Mouse (Mus musculus) left cerebral cortex, adult 2 months (tissue): ENCODE data around the gene Mars. TPM values are rescaled to one million over a fixed set of nuclear protein-coding genes. Genes with fewer than 3 reads are reported as not detected.

Source experiments
- DNase-seq, 2 experiments: peaks; one replicate each; pipeline ENCODE4 v3.0.0; 2021 to 2022; ENCODE audit warnings: low spot score in 2 of 2, mixed read lengths in 1 of 2; ENCODE audit errors: extremely low spot score in 1 of 2
- H3K27ac ChIP-seq: fragments of 200-600 bp; 2 replicates; pipeline ENCODE4 v1.8.1; 2022
- H3K4me3 ChIP-seq: fragments of 200-600 bp; 2 replicates; pipeline ENCODE4 v1.8.1; 2022
- CTCF ChIP-seq: fragments of 200-600 bp; IDR thresholded peaks from 2 replicates; pipeline ENCODE4 v1.8.1; 2022; ENCODE audit warnings: antibody characterized with exemption, mild to moderate bottlenecking, moderate library complexity
- intact Hi-C: fragments of 180-260 bp; cut with DNase I; formaldehyde crosslinking; loops from one replicate; pipeline ENCODE4 v1.15.1; 2025
- total RNA-seq, 2 experiments: library from RNA; stranded (reverse); gene quantifications; 2 replicates each; pipeline ENCODE4 v1.2.3; 2021

The Mars gene
- total RNA-seq, 2 experiments from 2014 or later = 55.3 to 61.5 TPM

DNA sequence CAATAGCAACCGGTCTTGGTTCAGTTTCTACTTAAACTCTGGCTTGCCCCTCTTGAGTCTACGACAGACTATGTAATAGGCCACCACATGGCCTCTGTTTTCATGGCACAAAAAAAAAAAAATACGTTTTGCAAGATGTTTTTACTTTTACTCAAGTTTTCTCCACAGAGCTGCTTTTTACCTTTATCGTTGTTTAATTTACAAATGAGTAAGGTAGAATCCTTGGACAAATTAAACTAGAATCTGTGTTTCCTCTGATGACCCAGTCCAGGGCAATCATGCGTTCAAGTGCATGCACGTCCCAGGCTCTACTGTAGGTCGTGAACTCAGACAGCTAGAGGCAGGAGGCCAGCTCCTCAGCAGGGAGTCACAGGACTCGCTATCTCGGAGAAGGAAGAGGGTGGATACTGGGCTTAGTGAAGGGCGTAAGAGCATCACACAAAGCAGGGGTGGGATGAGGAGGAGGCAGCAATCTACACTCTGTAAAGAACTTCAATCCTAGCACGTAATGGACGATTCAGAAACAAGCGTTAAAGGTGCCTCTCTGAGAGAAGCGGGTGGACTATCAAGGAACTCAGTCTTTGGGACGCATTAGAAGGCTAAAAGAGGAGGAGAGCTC is 21.9 kb downstream of the Mars start:
- intact Hi-C loops = loop anchor here (1.0 to 2.0 kb wide), 2 partner anchors 22 to 79 kb away; partner anchors contain the start of genes Mars and Pip4k2c
- peak overlapping the region; percentile 99 for H3K27ac ChIP-seq
- peak in 1 of 2 experiments; percentile 34 for DNase-seq
- TF ChIP-seq CTCF = no peak
- H3K4me3 ChIP-seq = peak overlapping the region; percentile 64

- peak within 1 kb of the TSS; percentile 99 for H3K27ac ChIP-seq
- H3K4me3 ChIP-seq = peak within 1 kb of the TSS; percentile 64
- intact Hi-C loops = loop anchor here (1.0 to 2.0 kb wide), 2 partner anchors 23 to 78 kb away; partner anchors contain the start of genes Dctn2 and Pip4k2c
- no peak for TF ChIP-seq CTCF
- peak; percentile 88 to 89 for DNase-seq
These were observed 22.6 kb downstream of the Mars start, which contains the start of gene Mbd6 for GRCm38 (mm10) chr10:127288800-127289572. Gene Mbd6, minus strand, starts transcription at chr10:127289018.

- no peak for TF ChIP-seq CTCF
- peak; percentile 30 to 42 for DNase-seq
- Histone ChIP-seq H3K4me3 (peak overlapping the region; percentile 64), H3K27ac (peak overlapping the region; percentile 99)
- intact Hi-C loops = loop anchor here (1.0 to 2.0 kb wide), 2 partner anchors 22 to 78 kb away; partner anchors contain the start of genes Dctn2 and Pip4k2c
These were observed 23.2 kb downstream of the Mars start for GRCm38 (mm10) chr10:127288328-127288799.

GRCm38 (mm10) chr10:127287936-127288293 is 23.7 kb downstream of the Mars start:
- intact Hi-C loops = loop anchor here (1.0 to 2.0 kb wide), 2 partner anchors 22 to 77 kb away; partner anchors contain the start of genes Dctn2 and Pip4k2c
- no peak for TF ChIP-seq CTCF

DNA sequence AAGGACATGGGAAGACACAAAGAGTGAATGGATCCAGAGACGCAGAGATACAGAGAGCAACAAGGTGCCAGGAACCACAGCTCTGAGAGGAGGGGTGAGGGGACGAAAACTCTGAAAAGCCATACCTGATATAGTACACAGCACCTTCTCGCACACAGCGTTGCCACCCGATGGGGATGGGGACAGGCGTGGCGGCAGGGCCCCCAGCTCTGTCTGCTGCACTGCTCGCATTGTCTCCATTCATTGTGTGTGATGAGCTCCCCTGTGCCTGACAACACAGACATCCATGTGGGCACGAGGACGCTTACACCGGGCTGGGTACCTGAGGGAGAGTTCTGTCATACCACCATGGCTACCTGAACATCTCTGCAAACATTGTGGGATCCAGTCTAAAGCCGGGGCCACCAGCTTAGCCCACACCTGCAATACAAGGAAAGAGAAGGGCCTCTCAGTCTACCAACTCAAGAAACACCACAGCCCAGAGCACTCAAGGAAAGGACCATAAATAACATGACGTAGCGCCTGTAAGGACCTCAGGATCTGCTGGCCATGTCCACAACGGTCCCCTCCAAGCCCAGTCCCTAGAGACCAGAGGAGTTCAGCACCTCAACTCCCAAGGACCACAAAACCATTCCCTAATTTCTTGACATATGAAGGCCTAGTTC is 24.2 kb downstream of the Mars start:
- intact Hi-C loops = no loop called here
- H3K27ac ChIP-seq = peak overlapping the region; percentile 99
- no peak for TF ChIP-seq CTCF

More at GRCm38 (mm10) chr10:127287936-127288293, 23.7 kb downstream of the Mars start:
- H3K4me3 ChIP-seq = peak overlapping the region; percentile 64
- no peak for DNase-seq
- peak overlapping the region; percentile 99 for H3K27ac ChIP-seq

DNA sequence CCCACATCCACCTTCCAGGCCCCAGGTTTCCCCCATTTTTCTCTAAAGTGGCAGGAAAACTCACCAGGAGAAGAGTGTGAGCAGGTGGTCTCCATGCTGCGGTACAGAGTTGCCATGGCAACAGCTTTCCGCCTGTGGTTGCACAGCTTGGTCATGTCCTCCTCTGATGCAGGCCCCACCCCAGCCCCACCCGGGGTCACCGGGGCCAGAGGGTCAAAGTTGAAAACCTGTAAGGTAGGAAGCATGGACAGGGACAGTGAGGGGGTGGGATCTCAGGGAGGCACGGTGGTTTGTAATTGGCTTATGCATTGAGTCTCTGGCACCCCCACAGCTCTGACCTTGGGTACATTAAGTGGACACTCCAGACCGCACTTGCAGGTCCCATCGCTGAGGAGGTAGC is 24.9 kb downstream of the Mars start:
- no peak overlapping the region; the same call in 1 of the 2 replicates for H3K4me3 ChIP-seq
- intact Hi-C loops = no loop called here

More for the DNA sequence above, 24.2 kb downstream of the Mars start:
- no peak for DNase-seq
- H3K4me3 ChIP-seq = peak overlapping the region; percentile 64

GRCm38 (mm10) chr10:127286194-127286593 is 25.4 kb downstream of the Mars start:
- no peak for TF ChIP-seq CTCF
- no peak for DNase-seq
- Histone ChIP-seq H3K27ac (no peak overlapping the region), H3K4me3 (no peak overlapping the region)
- intact Hi-C loops = no loop called here

More for the DNA sequence above, 24.9 kb downstream of the Mars start:
- no peak overlapping the region for H3K27ac ChIP-seq
- no peak for DNase-seq
- TF ChIP-seq CTCF = no peak

DNA sequence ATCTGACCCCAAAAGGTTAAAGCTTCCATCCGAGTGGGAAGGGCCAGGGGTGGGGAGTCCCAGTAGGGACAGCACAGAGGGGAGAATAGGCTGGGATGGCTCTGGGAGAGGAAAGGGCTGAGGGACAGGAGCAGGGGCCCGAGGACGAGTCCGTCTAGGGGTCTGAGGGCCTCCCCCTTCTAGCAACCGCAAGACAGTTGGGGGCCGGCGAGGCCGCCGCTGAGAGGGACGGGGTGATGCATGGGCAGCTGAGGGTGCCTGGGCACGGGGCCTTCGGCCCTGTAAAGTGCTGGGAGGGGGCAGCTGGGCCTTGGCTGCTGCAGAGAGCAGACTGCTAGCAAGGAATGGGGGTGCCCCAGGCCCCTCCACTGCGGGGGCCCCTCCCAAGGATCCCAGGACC is 25.9 kb downstream of the Mars start:
- Histone ChIP-seq H3K4me3 (no peak overlapping the region), H3K27ac (no peak overlapping the region)
- no peak for TF ChIP-seq CTCF
- DNase-seq = no peak
- intact Hi-C loops = no loop called here

GRCm38 (mm10) chr10:127284724-127285500 is 26.7 kb downstream of the Mars start:
- intact Hi-C loops = no loop called here
- TF ChIP-seq CTCF = no peak
- DNase-seq = no peak
- Histone ChIP-seq H3K27ac (no peak overlapping the region), H3K4me3 (no peak overlapping the region)

GRCm38 (mm10) chr10:127284105-127284622 is 27.4 kb downstream of the Mars start:
- Histone ChIP-seq H3K4me3 (no peak overlapping the region), H3K27ac (no peak overlapping the region)
- DNase-seq = no peak
- no peak for TF ChIP-seq CTCF
- intact Hi-C loops = no loop called here
